Mouse (Mus musculus): ENCODE measurements around the gene Scrn3. TPM values are rescaled to one million over a fixed set of nuclear protein-coding genes. Genes with fewer than 3 reads are reported as not detected.

The Scrn3 gene
- polyA plus RNA-seq, 1 experiment from 2014 or later: 17.9 TPM

DNA sequence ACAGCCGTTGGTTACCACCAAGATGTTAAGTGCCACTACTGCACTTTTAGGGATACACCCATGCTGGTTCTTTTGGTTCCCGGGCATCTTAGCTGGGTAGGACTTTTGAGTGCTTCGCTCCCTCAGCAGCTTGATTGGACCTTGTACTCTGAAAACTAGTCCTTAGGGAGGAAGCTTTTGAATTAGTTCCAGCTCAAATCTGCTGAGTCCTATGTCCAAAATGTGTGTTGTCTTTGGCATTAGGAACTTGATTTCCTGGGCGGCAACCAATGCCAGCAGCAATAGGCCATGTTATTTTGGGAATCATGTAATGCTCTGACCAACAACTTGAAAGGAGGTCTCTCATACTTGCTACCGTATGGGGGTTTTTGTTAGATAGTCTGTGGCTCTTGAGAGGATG lies 13.5 kb downstream of the Scrn3 start:
- H3K9ac ChIP-seq (replicated peaks): no peak overlapping the region
- H3K36me3 ChIP-seq: no peaks in the 10 kb centered on the region
- 82% methylated on average over 5 of the region's 5 CpGs for WGBS
- no peaks in the 10 kb centered on the region for H3K9me3 ChIP-seq
- no peaks in the 10 kb centered on the region for H3K27me3 ChIP-seq
- no peak for ATAC-seq (ENCODE audit: insufficient number of reproducible peaks, insufficient read depth, low FRiP score, low TSS enrichment, low read depth)
- no peak overlapping the region for H3K27ac ChIP-seq
- H3K4me1 ChIP-seq (replicated peaks): no peaks in the 10 kb centered on the region
- no peak overlapping the region for H3K4me3 ChIP-seq (replicated peaks)
- no peak overlapping the region for H3K4me2 ChIP-seq

DNA sequence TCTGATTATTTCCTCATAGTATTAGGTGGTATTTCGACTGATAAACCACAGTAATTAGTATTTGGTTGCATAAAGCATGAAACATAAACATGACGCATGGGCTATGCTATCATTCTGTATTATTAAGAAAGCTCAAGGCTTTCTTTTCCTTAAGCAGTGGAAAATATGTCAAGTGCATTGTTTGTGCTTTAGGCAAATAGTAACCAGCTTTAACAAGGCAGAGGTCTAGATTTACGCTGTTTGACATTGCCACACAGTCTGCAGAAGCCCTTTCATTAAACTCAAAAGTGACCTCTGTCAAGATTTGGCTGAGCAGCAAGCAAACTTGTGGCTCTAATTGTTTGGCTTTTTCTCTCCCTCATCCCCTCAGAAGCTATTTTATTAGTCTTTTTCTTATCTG lies 23.5 kb downstream of the Scrn3 start:
- no peak overlapping the region for H3K4me3 ChIP-seq (replicated peaks)
- WGBS: 89% methylated on average over 3 of the region's 3 CpGs
- no peak overlapping the region for H3K9ac ChIP-seq (replicated peaks)
- no peaks in the 10 kb centered on the region for H3K4me1 ChIP-seq (replicated peaks)
- ATAC-seq (ENCODE audit: insufficient number of reproducible peaks, insufficient read depth, low FRiP score, low TSS enrichment, low read depth): no peak
- no peaks in the 10 kb centered on the region for H3K9me3 ChIP-seq
- H3K27ac ChIP-seq: no peak overlapping the region
- H3K36me3 ChIP-seq: no peaks in the 10 kb centered on the region
- H3K4me2 ChIP-seq: no peak overlapping the region
- H3K27me3 ChIP-seq: no peaks in the 10 kb centered on the region

DNA sequence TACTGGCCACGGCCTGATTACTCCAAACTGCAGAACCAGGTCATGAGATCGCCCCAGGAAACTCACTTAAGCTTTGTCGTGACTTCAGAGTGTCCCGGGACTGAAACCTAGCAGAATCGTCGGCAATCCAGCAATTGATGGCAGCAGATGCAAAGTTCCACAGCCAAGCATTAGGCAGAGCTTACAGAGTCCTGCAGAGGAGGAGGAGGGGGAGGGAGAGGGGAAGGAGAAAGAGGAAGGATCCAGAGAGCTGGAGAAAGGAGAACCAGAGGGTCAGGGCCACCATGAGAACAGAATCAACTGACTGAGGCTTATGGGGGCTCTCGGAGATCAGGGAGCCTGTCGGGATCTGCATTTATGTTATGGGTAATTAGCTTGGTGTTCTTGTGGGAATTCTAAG lies 26.0 kb downstream of the Scrn3 start:
- no peaks in the 10 kb centered on the region for H3K36me3 ChIP-seq
- no peak overlapping the region for H3K4me3 ChIP-seq (replicated peaks)
- 67% methylated on average over 8 of the region's 8 CpGs for WGBS
- no peak overlapping the region for H3K4me2 ChIP-seq
- no peak for ATAC-seq (ENCODE audit: insufficient number of reproducible peaks, insufficient read depth, low FRiP score, low TSS enrichment, low read depth)
- H3K27me3 ChIP-seq: no peaks in the 10 kb centered on the region
- no peak overlapping the region for H3K27ac ChIP-seq
- no peaks in the 10 kb centered on the region for H3K9me3 ChIP-seq
- H3K9ac ChIP-seq (replicated peaks): no peak overlapping the region
- H3K4me1 ChIP-seq (replicated peaks): no peaks in the 10 kb centered on the region

DNA sequence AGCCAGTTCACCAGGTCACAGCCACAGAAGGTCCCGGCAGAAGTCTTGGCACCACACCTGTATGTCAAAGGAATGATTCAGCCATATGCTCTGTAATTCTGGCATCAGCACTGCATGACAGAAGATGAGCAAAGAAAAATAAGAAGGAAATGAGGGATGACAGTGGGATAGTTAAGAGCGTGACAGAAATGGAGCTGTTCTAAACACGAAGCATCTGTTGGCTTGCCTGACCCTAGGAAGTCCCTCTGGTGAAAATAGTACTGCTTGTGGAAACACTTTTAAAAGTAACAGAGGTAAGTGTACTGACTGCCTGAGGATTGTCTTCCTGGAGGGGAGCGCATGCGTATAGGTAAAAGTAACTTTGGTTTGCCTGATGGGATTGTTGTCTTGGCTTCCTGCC lies 31.3 kb downstream of the Scrn3 start:
- no peak for ATAC-seq (ENCODE audit: insufficient number of reproducible peaks, insufficient read depth, low FRiP score, low TSS enrichment, low read depth)

DNA sequence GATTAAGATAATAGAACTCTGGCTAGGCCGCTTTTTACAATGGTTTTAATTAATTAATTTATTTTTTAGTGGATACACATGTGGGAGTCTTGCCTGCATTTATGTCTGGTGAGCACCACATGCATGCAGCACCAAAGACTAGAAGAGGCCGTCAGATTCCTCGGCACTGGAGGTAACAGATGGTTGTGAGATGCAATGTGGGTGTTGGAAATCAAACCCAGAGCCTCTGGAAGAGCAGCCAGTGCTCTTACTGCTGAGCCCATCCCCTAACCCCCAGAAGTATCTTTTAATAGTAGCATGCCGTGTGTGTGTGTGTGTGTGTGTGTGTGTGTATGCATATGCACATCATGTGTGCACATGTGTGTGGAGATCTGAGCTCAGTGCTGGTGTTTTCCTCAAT lies 32.8 kb downstream of the Scrn3 start:
- Histone ChIP-seq H3K4me2 (no peak overlapping the region), H3K27ac (no peak overlapping the region), H3K9me3 (no peaks in the 10 kb centered on the region), H3K9ac (replicated peaks) (no peak overlapping the region), H3K4me1 (replicated peaks) (peaks cover 33% of the 10 kb centered on the region), H3K36me3 (no peaks in the 10 kb centered on the region), H3K4me3 (replicated peaks) (no peak overlapping the region), H3K27me3 (no peaks in the 10 kb centered on the region)
- no peak for ATAC-seq (ENCODE audit: insufficient number of reproducible peaks, insufficient read depth, low FRiP score, low TSS enrichment, low read depth)
- WGBS: 39% methylated on average over 4 of the region's 4 CpGs

More for the DNA sequence above, 31.3 kb downstream of the Scrn3 start:
- no peaks in the 10 kb centered on the region for H3K36me3 ChIP-seq
- H3K4me1 ChIP-seq (replicated peaks): peaks cover 27% of the 10 kb centered on the region
- H3K4me3 ChIP-seq (replicated peaks): no peak overlapping the region
- 92% methylated on average over 5 of the region's 5 CpGs for WGBS
- H3K4me2 ChIP-seq: no peak overlapping the region
- no peaks in the 10 kb centered on the region for H3K27me3 ChIP-seq
- H3K9ac ChIP-seq (replicated peaks): no peak overlapping the region
- H3K9me3 ChIP-seq: no peaks in the 10 kb centered on the region
- H3K27ac ChIP-seq: no peak overlapping the region

DNA sequence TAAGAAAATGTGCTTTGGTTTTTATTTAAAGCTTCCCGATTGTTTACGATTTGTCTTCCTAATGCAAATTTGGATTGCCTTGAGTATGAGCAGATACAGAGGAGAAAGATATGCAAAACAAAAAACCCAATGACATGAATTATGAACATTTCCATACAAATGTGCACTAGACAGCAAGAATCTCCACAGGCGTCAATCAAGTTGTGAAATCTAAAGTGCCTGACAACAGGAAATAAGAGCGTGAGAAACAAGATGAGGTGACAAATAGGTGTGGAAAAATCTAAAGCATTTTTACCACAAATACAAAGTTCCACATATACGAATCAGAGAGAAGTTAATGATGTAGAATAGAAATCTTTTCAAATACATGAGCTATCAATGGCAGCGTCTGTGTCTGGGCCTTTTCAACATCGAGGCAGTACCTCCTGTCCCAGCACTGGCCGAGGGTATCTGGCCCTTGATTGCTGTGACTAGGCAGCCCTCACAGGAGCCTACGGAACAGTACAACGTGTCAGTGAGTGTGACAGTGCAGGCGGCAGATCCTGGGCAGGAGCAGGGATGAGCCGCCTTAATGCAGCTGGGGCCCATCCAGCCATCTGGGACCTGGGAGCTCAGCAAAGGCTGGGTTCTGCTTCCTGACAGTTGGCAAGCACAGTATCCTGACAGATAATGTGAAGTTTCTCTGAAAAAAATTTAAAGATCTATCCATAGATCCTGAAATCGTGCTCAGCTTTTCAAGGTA lies 34.1 kb downstream of the Scrn3 start:
- 54% methylated on average over 13 of the region's 13 CpGs for WGBS
- Histone ChIP-seq H3K27me3 (no peaks in the 10 kb centered on the region), H3K27ac (peak overlapping the region; percentile 59; the same call in 1 of the 2 replicates)

DNA sequence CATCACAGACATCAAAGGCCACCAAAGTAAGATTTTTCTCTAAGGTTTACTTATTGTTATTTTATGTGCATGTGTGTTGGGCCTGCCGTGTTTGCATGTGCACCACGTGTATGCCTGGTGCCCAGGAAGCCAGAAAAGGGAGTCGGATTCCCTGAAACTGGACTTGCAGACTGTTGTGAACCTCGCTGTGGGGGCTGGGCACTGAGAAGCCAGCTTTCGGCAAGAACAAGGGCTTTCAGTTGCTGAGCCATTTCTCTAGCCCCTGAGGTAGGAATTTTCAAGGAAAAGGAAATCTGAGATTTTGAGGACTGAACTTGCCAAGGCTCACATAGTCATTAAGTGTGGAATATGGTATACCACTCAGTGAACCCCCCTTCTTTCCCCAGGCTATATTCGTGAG lies 34.7 kb downstream of the Scrn3 start:
- no peak overlapping the region for H3K9ac ChIP-seq (replicated peaks)
- H3K9me3 ChIP-seq: no peaks in the 10 kb centered on the region
- peaks cover 38% of the 10 kb centered on the region for H3K4me1 ChIP-seq (replicated peaks)
- no peak for ATAC-seq (ENCODE audit: insufficient number of reproducible peaks, insufficient read depth, low FRiP score, low TSS enrichment, low read depth)
- no peaks in the 10 kb centered on the region for H3K27me3 ChIP-seq
- no peak overlapping the region for H3K4me3 ChIP-seq (replicated peaks)
- 38% methylated on average over 6 of the region's 6 CpGs for WGBS
- H3K36me3 ChIP-seq: no peaks in the 10 kb centered on the region
- H3K27ac ChIP-seq: peak overlapping the region; percentile 59; the same call in 1 of the 2 replicates
- no peak overlapping the region for H3K4me2 ChIP-seq

More for the DNA sequence above, 34.1 kb downstream of the Scrn3 start:
- Histone ChIP-seq H3K36me3 (no peaks in the 10 kb centered on the region), H3K9ac (replicated peaks) (no peak overlapping the region), H3K9me3 (no peaks in the 10 kb centered on the region), H3K4me3 (replicated peaks) (no peak overlapping the region), H3K4me2 (no peak overlapping the region), H3K4me1 (replicated peaks) (peaks cover 35% of the 10 kb centered on the region)
- ATAC-seq (ENCODE audit: insufficient number of reproducible peaks, insufficient read depth, low FRiP score, low TSS enrichment, low read depth): no peak

DNA sequence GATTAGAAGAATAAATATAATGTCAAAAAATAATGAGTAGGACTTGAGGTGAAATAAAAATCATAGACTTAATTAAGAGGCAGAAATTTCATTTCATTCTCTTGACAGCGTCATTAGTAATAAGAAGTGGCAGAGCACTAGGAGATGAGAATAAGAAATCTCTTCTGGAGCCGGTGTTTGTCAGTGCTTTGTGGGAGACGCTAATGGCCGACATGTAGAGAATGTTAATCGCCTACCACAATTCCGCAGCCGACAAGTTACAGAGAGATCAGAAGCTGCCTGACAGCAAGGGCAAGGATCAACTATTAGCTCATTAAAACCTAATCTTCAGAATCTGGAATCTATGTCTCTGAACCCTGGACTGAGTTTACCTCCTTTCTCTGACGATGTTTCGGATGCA lies 35.4 kb downstream of the Scrn3 start:
- H3K4me2 ChIP-seq: peak overlapping the region; percentile 13; the same call in 1 of the 2 replicates
- H3K27ac ChIP-seq: no peak overlapping the region
- 33% methylated on average over 9 of the region's 9 CpGs for WGBS
- no peaks in the 10 kb centered on the region for H3K9me3 ChIP-seq
- H3K36me3 ChIP-seq: no peaks in the 10 kb centered on the region
- ATAC-seq (ENCODE audit: insufficient number of reproducible peaks, insufficient read depth, low FRiP score, low TSS enrichment, low read depth): no peak
- H3K4me1 ChIP-seq (replicated peaks): peaks cover 39% of the 10 kb centered on the region
- H3K4me3 ChIP-seq (replicated peaks): no peak overlapping the region
- no peak overlapping the region for H3K9ac ChIP-seq (replicated peaks)
- no peaks in the 10 kb centered on the region for H3K27me3 ChIP-seq

DNA sequence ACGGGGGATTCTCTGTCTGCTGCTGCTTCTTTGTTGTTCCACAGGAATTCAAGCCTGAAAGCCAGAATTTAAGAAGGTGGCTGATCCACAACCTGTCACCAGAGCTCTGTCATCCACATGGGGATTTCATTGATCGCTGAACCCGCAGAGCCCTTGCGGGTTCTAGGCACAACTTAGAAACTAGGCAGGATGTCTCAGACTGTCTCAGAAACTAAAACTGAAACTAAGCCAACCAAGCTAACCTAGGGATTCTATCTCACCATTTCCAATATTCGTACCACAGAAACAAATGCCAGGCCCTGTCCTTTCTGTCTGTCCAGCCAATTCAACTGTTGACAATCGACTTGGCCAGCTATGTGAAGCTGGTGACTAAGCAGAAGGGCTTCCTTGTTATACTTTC lies 35.8 kb downstream of the Scrn3 start:
- no peak for ATAC-seq (ENCODE audit: insufficient number of reproducible peaks, insufficient read depth, low FRiP score, low TSS enrichment, low read depth)
- no peaks in the 10 kb centered on the region for H3K9me3 ChIP-seq
- H3K4me2 ChIP-seq: peak overlapping the region; percentile 13; the same call in 1 of the 2 replicates
- H3K27me3 ChIP-seq: no peaks in the 10 kb centered on the region
- WGBS: 73% methylated on average over 6 of the region's 6 CpGs
- H3K4me1 ChIP-seq (replicated peaks): peaks cover 39% of the 10 kb centered on the region
- H3K27ac ChIP-seq: no peak overlapping the region
- no peaks in the 10 kb centered on the region for H3K36me3 ChIP-seq
- H3K9ac ChIP-seq (replicated peaks): no peak overlapping the region
- H3K4me3 ChIP-seq (replicated peaks): no peak overlapping the region

DNA sequence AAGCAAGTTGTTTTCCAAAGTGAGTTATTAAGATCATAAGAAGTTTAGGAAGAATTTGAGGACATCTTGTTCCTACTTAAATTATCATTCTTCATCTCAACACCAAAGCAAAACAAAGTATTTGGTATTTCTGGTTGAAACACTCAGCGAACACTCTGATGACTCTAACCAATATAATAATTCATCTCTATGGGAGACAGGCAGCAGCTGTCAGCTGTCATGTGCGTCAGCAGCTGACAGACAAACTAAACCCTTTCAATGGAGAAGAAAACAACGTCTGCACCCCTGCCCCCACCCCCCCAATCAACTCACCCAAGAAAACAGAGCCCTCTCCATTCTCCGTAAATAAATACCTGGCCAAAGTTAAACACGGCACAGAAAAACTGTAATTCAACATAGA lies 39.1 kb downstream of the Scrn3 start:
- no peaks in the 10 kb centered on the region for H3K36me3 ChIP-seq
- H3K27me3 ChIP-seq: no peaks in the 10 kb centered on the region
- WGBS: 51% methylated on average over 5 of the region's 5 CpGs
- no peak overlapping the region for H3K9ac ChIP-seq (replicated peaks)
- H3K4me1 ChIP-seq (replicated peaks): peaks cover 23% of the 10 kb centered on the region
- ATAC-seq (ENCODE audit: insufficient number of reproducible peaks, insufficient read depth, low FRiP score, low TSS enrichment, low read depth): no peak
- H3K4me2 ChIP-seq: no peak overlapping the region
- no peaks in the 10 kb centered on the region for H3K9me3 ChIP-seq
- peak overlapping the region; percentile 64; the same call in 1 of the 2 replicates for H3K27ac ChIP-seq
- H3K4me3 ChIP-seq (replicated peaks): no peak overlapping the region

DNA sequence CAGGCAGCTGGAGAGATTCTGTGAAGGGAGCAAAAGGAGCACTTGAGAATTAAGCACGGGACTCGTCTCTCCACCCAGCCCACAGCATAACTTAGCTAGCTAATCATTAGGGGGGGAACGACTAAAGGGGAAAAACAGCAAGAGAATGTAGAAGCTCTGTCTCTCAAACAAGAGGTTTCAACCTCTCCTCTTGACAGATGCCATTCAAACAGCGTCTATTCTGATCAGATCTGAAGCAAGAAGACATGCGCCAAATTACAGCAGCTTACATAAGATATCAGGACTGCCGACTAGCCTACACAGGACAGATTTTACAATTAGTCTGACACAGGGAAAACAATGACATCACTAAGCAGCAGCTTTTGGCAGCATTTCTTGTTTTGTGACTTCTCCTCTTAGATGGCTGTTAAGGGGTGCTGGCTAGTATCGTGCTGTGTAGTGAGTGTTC lies 39.5 kb downstream of the Scrn3 start:
- no peaks in the 10 kb centered on the region for H3K36me3 ChIP-seq
- 63% methylated on average over 7 of the region's 7 CpGs for WGBS
- H3K4me2 ChIP-seq: no peak overlapping the region
- H3K9me3 ChIP-seq: no peaks in the 10 kb centered on the region
- H3K27ac ChIP-seq: peak overlapping the region; percentile 64; the same call in 1 of the 2 replicates
- H3K4me3 ChIP-seq (replicated peaks): no peak overlapping the region
- peaks cover 23% of the 10 kb centered on the region for H3K4me1 ChIP-seq (replicated peaks)
- H3K9ac ChIP-seq (replicated peaks): no peak overlapping the region
- no peak for ATAC-seq (ENCODE audit: insufficient number of reproducible peaks, insufficient read depth, low FRiP score, low TSS enrichment, low read depth)
- H3K27me3 ChIP-seq: no peaks in the 10 kb centered on the region

DNA sequence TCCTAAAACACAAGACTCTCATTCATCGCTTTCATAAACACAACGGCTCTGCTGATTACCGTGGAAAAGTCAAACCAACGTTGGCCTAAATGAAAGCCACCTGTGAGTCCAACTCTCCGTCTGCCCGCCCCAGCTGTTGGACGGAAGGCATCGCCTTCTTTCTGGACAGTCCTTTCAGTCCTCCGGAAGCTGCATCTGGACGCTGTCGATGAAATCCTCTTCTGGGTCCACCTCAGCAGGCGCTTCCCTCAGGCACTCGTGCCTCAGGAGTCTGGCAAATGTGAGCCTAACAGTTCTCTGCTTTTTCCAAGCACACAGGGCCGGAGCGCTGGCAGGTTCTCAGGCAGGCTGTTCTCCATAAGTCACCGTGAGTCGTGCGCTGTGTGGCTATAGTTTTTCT lies 44.6 kb downstream of the Scrn3 start:
- peaks cover 14% of the 10 kb centered on the region; the same call in 1 of the 2 replicates for H3K4me1 ChIP-seq (replicated peaks)
- ATAC-seq (ENCODE audit: insufficient number of reproducible peaks, insufficient read depth, low FRiP score, low TSS enrichment, low read depth): no peak
- H3K36me3 ChIP-seq: no peaks in the 10 kb centered on the region
- H3K27me3 ChIP-seq: no peaks in the 10 kb centered on the region
- H3K4me3 ChIP-seq (replicated peaks): 0 out of 2 replicates have a peak overlapping the region, but pooled peaks have one; percentile 11
- peak overlapping the region; percentile 83 for H3K27ac ChIP-seq
- 26% methylated on average over 18 of the region's 18 CpGs for WGBS
- H3K9ac ChIP-seq (replicated peaks): 0 out of 2 replicates have a peak overlapping the region, but pooled peaks have one; percentile 34
- no peaks in the 10 kb centered on the region for H3K9me3 ChIP-seq
- peak overlapping the region; percentile 49 for H3K4me2 ChIP-seq
